Mouse (Mus musculus): ENCODE results near the gene Itga9. TPM values are rescaled to one million over a fixed set of nuclear protein-coding genes. Genes with fewer than 3 reads are reported as not detected.

Gene Itga9
- polyA plus RNA-seq, 1 experiment = 9.0 TPM

GRCm38 (mm10) chr9:118678020-118678750, 71.7 kb downstream of the Itga9 start:
- peak; percentile 61 for DNase-seq

GRCm38 (mm10) chr9:118678759-118679158, 72.3 kb downstream of the Itga9 start:
- TF ChIP-seq POLR2A (IDR thresholded peaks at IDR 0.05; ENCODE audit: control insufficient read depth, extremely low read depth, insufficient read depth, low read length, poor library complexity) = no peak
- no peak for TF ChIP-seq CTCF (IDR thresholded peaks at IDR 0.05; ENCODE audit: borderline replicate concordance, control insufficient read depth, extremely low read depth, insufficient read depth, low read length, poor library complexity)

More at GRCm38 (mm10) chr9:118678020-118678750, 71.7 kb downstream of the Itga9 start:
- TF ChIP-seq CTCF (IDR thresholded peaks at IDR 0.05; ENCODE audit: borderline replicate concordance, control insufficient read depth, extremely low read depth, insufficient read depth, low read length, poor library complexity) (no peak), POLR2A (IDR thresholded peaks at IDR 0.05; ENCODE audit: control insufficient read depth, extremely low read depth, insufficient read depth, low read length, poor library complexity) (no peak)
- WGBS = 26% methylated on average over 15 of the region's 15 CpGs
- peaks cover 31% of the 10 kb centered on the region for H3K4me1 ChIP-seq (replicated peaks; ENCODE audit: control insufficient read depth, insufficient read depth, low read length)
- H3K27me3 ChIP-seq (ENCODE audit: control insufficient read depth, insufficient read depth, low read length) = no peaks in the 10 kb centered on the region
- peak overlapping the region; percentile 75; the same call in 1 of the 2 replicates for H3K27ac ChIP-seq (ENCODE audit: control insufficient read depth, insufficient read depth, low read length)
- H3K4me3 ChIP-seq (ENCODE audit: control insufficient read depth, insufficient read depth, low read length) = no peak overlapping the region
- H3K36me3 ChIP-seq (ENCODE audit: control insufficient read depth, insufficient read depth, low read length) = no peaks in the 10 kb centered on the region

GRCm38 (mm10) chr9:118681506-118681905, 75.0 kb downstream of the Itga9 start:
- peaks cover 29% of the 10 kb centered on the region for H3K4me1 ChIP-seq (replicated peaks; ENCODE audit: control insufficient read depth, insufficient read depth, low read length)
- 77% methylated on average over 6 of the region's 6 CpGs for WGBS
- no peak for TF ChIP-seq CTCF (IDR thresholded peaks at IDR 0.05; ENCODE audit: borderline replicate concordance, control insufficient read depth, extremely low read depth, insufficient read depth, low read length, poor library complexity)
- no peak for TF ChIP-seq POLR2A (IDR thresholded peaks at IDR 0.05; ENCODE audit: control insufficient read depth, extremely low read depth, insufficient read depth, low read length, poor library complexity)
- H3K4me3 ChIP-seq (ENCODE audit: control insufficient read depth, insufficient read depth, low read length) = no peak overlapping the region
- no peaks in the 10 kb centered on the region for H3K27me3 ChIP-seq (ENCODE audit: control insufficient read depth, insufficient read depth, low read length)
- DNase-seq = no peak
- no peaks in the 10 kb centered on the region for H3K36me3 ChIP-seq (ENCODE audit: control insufficient read depth, insufficient read depth, low read length)
- H3K27ac ChIP-seq (ENCODE audit: control insufficient read depth, insufficient read depth, low read length) = no peak overlapping the region

More at GRCm38 (mm10) chr9:118678759-118679158, 72.3 kb downstream of the Itga9 start:
- no peaks in the 10 kb centered on the region for H3K36me3 ChIP-seq (ENCODE audit: control insufficient read depth, insufficient read depth, low read length)
- 32% methylated on average over 10 of the region's 10 CpGs for WGBS
- no peak overlapping the region for H3K27ac ChIP-seq (ENCODE audit: control insufficient read depth, insufficient read depth, low read length)
- H3K4me1 ChIP-seq (replicated peaks; ENCODE audit: control insufficient read depth, insufficient read depth, low read length) = peaks cover 29% of the 10 kb centered on the region
- H3K27me3 ChIP-seq (ENCODE audit: control insufficient read depth, insufficient read depth, low read length) = no peaks in the 10 kb centered on the region
- no peak overlapping the region for H3K4me3 ChIP-seq (ENCODE audit: control insufficient read depth, insufficient read depth, low read length)
- no peak for DNase-seq

GRCm38 (mm10) chr9:118682154-118682553, 75.7 kb downstream of the Itga9 start:
- H3K27ac ChIP-seq (ENCODE audit: control insufficient read depth, insufficient read depth, low read length) = no peak overlapping the region
- no peaks in the 10 kb centered on the region for H3K27me3 ChIP-seq (ENCODE audit: control insufficient read depth, insufficient read depth, low read length)
- peaks cover 23% of the 10 kb centered on the region for H3K4me1 ChIP-seq (replicated peaks; ENCODE audit: control insufficient read depth, insufficient read depth, low read length)
- DNase-seq = no peak
- WGBS = 89% methylated on average over 8 of the region's 8 CpGs
- no peaks in the 10 kb centered on the region for H3K36me3 ChIP-seq (ENCODE audit: control insufficient read depth, insufficient read depth, low read length)
- no peak overlapping the region for H3K4me3 ChIP-seq (ENCODE audit: control insufficient read depth, insufficient read depth, low read length)
- TF ChIP-seq POLR2A (IDR thresholded peaks at IDR 0.05; ENCODE audit: control insufficient read depth, extremely low read depth, insufficient read depth, low read length, poor library complexity) (no peak), CTCF (IDR thresholded peaks at IDR 0.05; ENCODE audit: borderline replicate concordance, control insufficient read depth, extremely low read depth, insufficient read depth, low read length, poor library complexity) (no peak)

- DNase-seq = no peak
- Histone ChIP-seq H3K4me1 (replicated peaks; ENCODE audit: control insufficient read depth, insufficient read depth, low read length) (peaks cover 12% of the 10 kb centered on the region), H3K36me3 (ENCODE audit: control insufficient read depth, insufficient read depth, low read length) (no peaks in the 10 kb centered on the region), H3K27me3 (ENCODE audit: control insufficient read depth, insufficient read depth, low read length) (no peaks in the 10 kb centered on the region), H3K27ac (ENCODE audit: control insufficient read depth, insufficient read depth, low read length) (no peak overlapping the region), H3K4me3 (ENCODE audit: control insufficient read depth, insufficient read depth, low read length) (no peak overlapping the region)
- TF ChIP-seq CTCF (IDR thresholded peaks at IDR 0.05; ENCODE audit: borderline replicate concordance, control insufficient read depth, extremely low read depth, insufficient read depth, low read length, poor library complexity) (no peak), POLR2A (IDR thresholded peaks at IDR 0.05; ENCODE audit: control insufficient read depth, extremely low read depth, insufficient read depth, low read length, poor library complexity) (no peak)
- 74% methylated on average over 7 of the region's 7 CpGs for WGBS
These were observed 77.0 kb downstream of the Itga9 start for GRCm38 (mm10) chr9:118683507-118683906.

- H3K4me1 ChIP-seq (replicated peaks; ENCODE audit: control insufficient read depth, insufficient read depth, low read length) = peaks cover 8% of the 10 kb centered on the region; the same call in 1 of the 2 replicates
- WGBS = 78% methylated on average over 9 of the region's 9 CpGs
- no peaks in the 10 kb centered on the region for H3K27me3 ChIP-seq (ENCODE audit: control insufficient read depth, insufficient read depth, low read length)
- no peak overlapping the region for H3K27ac ChIP-seq (ENCODE audit: control insufficient read depth, insufficient read depth, low read length)
- H3K4me3 ChIP-seq (ENCODE audit: control insufficient read depth, insufficient read depth, low read length) = no peak overlapping the region
- H3K36me3 ChIP-seq (ENCODE audit: control insufficient read depth, insufficient read depth, low read length) = no peaks in the 10 kb centered on the region
- TF ChIP-seq CTCF (IDR thresholded peaks at IDR 0.05; ENCODE audit: borderline replicate concordance, control insufficient read depth, extremely low read depth, insufficient read depth, low read length, poor library complexity) = no peak
- no peak for TF ChIP-seq POLR2A (IDR thresholded peaks at IDR 0.05; ENCODE audit: control insufficient read depth, extremely low read depth, insufficient read depth, low read length, poor library complexity)
- DNase-seq = peak; percentile 50
These were observed 77.9 kb downstream of the Itga9 start for GRCm38 (mm10) chr9:118684343-118684742.

Measured in thymus, adult 2 months (tissue).